In the genomic region with DNA sequence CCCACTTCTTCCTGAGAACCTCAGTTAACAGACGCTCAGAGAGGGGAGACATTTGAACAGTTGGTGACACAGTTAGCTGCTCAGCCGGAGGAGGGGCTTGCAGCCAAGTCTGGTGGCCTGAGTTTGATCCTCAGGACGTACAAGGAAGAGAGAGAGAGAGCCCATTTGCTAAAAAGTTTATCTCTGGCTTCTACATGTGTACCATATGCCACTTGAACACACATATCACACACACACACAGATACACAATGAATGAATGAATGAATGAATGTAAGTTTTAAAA, we compare ENCODE assay signal across 11 mouse cellular contexts. TPM values are rescaled to one million over a fixed set of nuclear protein-coding genes. Genes with fewer than 3 reads are reported as not detected.
DNase-seq lines count a peak whose midpoint lies in the region; ATAC-seq and TF ChIP-seq lines count a peak whose summit lies in the region.
"Had no signal": no experiment of that assay in that cellular context is flagged by ENCODE, and none has a peak within 500 bp of the region (broad histone marks: within the 10 kb centered on the region; RNA-seq: fewer than 3 reads in every experiment).

No protein-coding gene starts in this region.

- no peaks in the 10 kb centered on the region for H3K36me3 ChIP-seq in heart, postnatal 0 days (replicated peaks; ENCODE audit: control insufficient read depth, insufficient read depth, low read length)
- H3K36me3 ChIP-seq in lung, embryonic 15.5 days, result no peaks in the 10 kb centered on the region
- H3K36me3 ChIP-seq in intestine, embryonic 16.5 days (ENCODE audit: control insufficient read depth, insufficient read depth, low read length), result no peaks in the 10 kb centered on the region
- no peaks in the 10 kb centered on the region for H3K36me3 ChIP-seq in small intestine, adult 2 months (ENCODE audit: control insufficient read depth, insufficient read depth, low read length)
- H3K36me3 ChIP-seq: hindbrain, embryonic 10.5 days; limb, embryonic 13.5 days had no signal

- no peak for DNase-seq in heart, postnatal 0 days (ENCODE audit: low spot score)
- DNase-seq in heart, adult 11 months, result no peak
- DNase-seq in lung, postnatal 14 days, result no peak
- DNase-seq in spleen, adult 12 weeks (ENCODE audit: low spot score), result no peak
- DNase-seq: thymus, adult 18-20 months had no signal

- no peak for TF ChIP-seq EP300 in heart, postnatal 0 days (IDR thresholded peaks at IDR 0.05; ENCODE audit: low read depth)

- no peak overlapping the region for H3K9ac ChIP-seq in heart, postnatal 0 days (replicated peaks; ENCODE audit: low read depth, low read length)
- no peak overlapping the region for H3K9ac ChIP-seq in lung, embryonic 15.5 days
- no peak overlapping the region for H3K9ac ChIP-seq in intestine, embryonic 16.5 days (ENCODE audit: low read depth, low read length)
- H3K9ac ChIP-seq: forebrain, embryonic 13.5 days; limb, embryonic 13.5 days had no signal

- H3K4me3 ChIP-seq in heart, postnatal 0 days (ENCODE audit: low read depth, low read length), result no peak overlapping the region
- no peak overlapping the region for H3K4me3 ChIP-seq in lung, embryonic 15.5 days
- H3K4me3 ChIP-seq in intestine, embryonic 16.5 days (ENCODE audit: low read length), result no peak overlapping the region
- H3K4me3 ChIP-seq in small intestine, adult 2 months (ENCODE audit: low read depth, low read length), result no peak overlapping the region
- H3K4me3 ChIP-seq: forebrain, embryonic 13.5 days; hindbrain, embryonic 10.5 days; limb, embryonic 13.5 days had no signal

- 46% methylated on average over 3 of the region's 3 CpGs for WGBS in heart, postnatal 0 days
- 37% methylated on average over 3 of the region's 3 CpGs for WGBS in lung, embryonic 15.5 days
- 54% methylated on average over 3 of the region's 3 CpGs for WGBS in intestine, embryonic 16.5 days
- WGBS in small intestine, adult 2 months, result 19% methylated on average over 3 of the region's 3 CpGs

- no peaks in the 10 kb centered on the region for H3K27me3 ChIP-seq in heart, postnatal 0 days (ENCODE audit: control insufficient read depth, insufficient read depth, low read length)
- H3K27me3 ChIP-seq in lung, embryonic 15.5 days, result no peaks in the 10 kb centered on the region
- no peaks in the 10 kb centered on the region for H3K27me3 ChIP-seq in intestine, embryonic 16.5 days (replicated peaks; ENCODE audit: control insufficient read depth, insufficient read depth, low read length)
- H3K27me3 ChIP-seq in small intestine, adult 2 months (ENCODE audit: control insufficient read depth, insufficient read depth, low read length), result no peaks in the 10 kb centered on the region
- H3K27me3 ChIP-seq: forebrain, embryonic 13.5 days; limb, embryonic 13.5 days had no signal

- peak overlapping the region; percentile 80; the same call in 1 of the 2 replicates for H3K27ac ChIP-seq in heart, postnatal 0 days (ENCODE audit: low read depth)
- H3K27ac ChIP-seq in lung, embryonic 15.5 days, result peak overlapping the region; percentile 78
- H3K27ac ChIP-seq in intestine, embryonic 16.5 days (ENCODE audit: low read length), result peak overlapping the region; percentile 78
- H3K27ac ChIP-seq in small intestine, adult 2 months (ENCODE audit: insufficient read depth, low read depth, low read length), result peak overlapping the region; percentile 93
- H3K27ac ChIP-seq: forebrain, embryonic 13.5 days; hindbrain, embryonic 10.5 days; limb, embryonic 13.5 days had no signal

- TF ChIP-seq POLR2A in small intestine, adult 2 months (IDR thresholded peaks at IDR 0.05; ENCODE audit: low read depth, low read length), result no peak

- peaks cover 6% of the 10 kb centered on the region; the same call in 1 of the 2 replicates for H3K4me1 ChIP-seq in heart, postnatal 0 days (ENCODE audit: control insufficient read depth, insufficient read depth)
- H3K4me1 ChIP-seq in lung, embryonic 15.5 days, result peaks cover 19% of the 10 kb centered on the region
- H3K4me1 ChIP-seq in intestine, embryonic 16.5 days (ENCODE audit: control insufficient read depth, insufficient read depth, low read length), result peaks cover 23% of the 10 kb centered on the region
- peaks cover 33% of the 10 kb centered on the region for H3K4me1 ChIP-seq in small intestine, adult 2 months (ENCODE audit: control insufficient read depth, insufficient read depth, insufficient read length, low read length)

- TF ChIP-seq CTCF in heart, postnatal 0 days (IDR thresholded peaks at IDR 0.05; ENCODE audit: low read depth), result no peak
- TF ChIP-seq CTCF in small intestine, adult 2 months (IDR thresholded peaks at IDR 0.05; ENCODE audit: extremely low read depth, insufficient read length, insufficient replicate concordance, low read depth, low read length), result no peak

- H3K4me2 ChIP-seq in heart, postnatal 0 days (ENCODE audit: low read depth, low read length), result no peak overlapping the region
- H3K4me2 ChIP-seq in lung, embryonic 15.5 days, result no peak overlapping the region
- H3K4me2 ChIP-seq in intestine, embryonic 16.5 days (ENCODE audit: low read depth, low read length), result no peak overlapping the region
- H3K4me2 ChIP-seq: forebrain, embryonic 13.5 days; limb, embryonic 13.5 days had no signal

- ATAC-seq in heart, postnatal 0 days (ENCODE audit: insufficient read depth, low read depth), result no peak
- no peak for ATAC-seq in lung, embryonic 15.5 days (ENCODE audit: borderline replicate concordance, extremely low read depth, low FRiP score, low TSS enrichment)
- ATAC-seq in intestine, embryonic 16.5 days, result no peak
- ATAC-seq: forebrain, embryonic 13.5 days had no signal

- H3K9me3 ChIP-seq in heart, postnatal 0 days (replicated peaks; ENCODE audit: control insufficient read depth, low read length), result no peaks in the 10 kb centered on the region
- no peaks in the 10 kb centered on the region for H3K9me3 ChIP-seq in lung, embryonic 15.5 days
- no peaks in the 10 kb centered on the region for H3K9me3 ChIP-seq in intestine, embryonic 16.5 days (ENCODE audit: control insufficient read depth, low read length)
- H3K9me3 ChIP-seq: forebrain, embryonic 13.5 days; hindbrain, embryonic 10.5 days; limb, embryonic 13.5 days had no signal

RNA-seq across cellular contexts. Expression of gene Ttpal, which starts 5.3 kb away (rescaled TPM):
- total RNA-seq in heart, postnatal 0 days (2014; rRNA removed; ENCODE audit: low replicate concordance), result 14.5 and 58.3 TPM in 2 replicates
- polyA plus RNA-seq in heart, postnatal 0 days (2015; fragmentation: Nextera tagmentation; extraction: Ambion mirVana), result 8.8 TPM in 2 replicates
- polyA plus RNA-seq in lung, embryonic 15.5 days (2015; fragmentation: Nextera tagmentation; extraction: Ambion mirVana), result 29.7 and 30.4 TPM in 2 replicates
- 22.2 and 22.9 TPM in 2 replicates for polyA plus RNA-seq in intestine, embryonic 16.5 days (2015; fragmentation: Nextera tagmentation; extraction: Ambion mirVana)
- 8.3 and 16.0 TPM in 2 replicates for polyA plus RNA-seq in small intestine, adult 2 months (2012; rRNA removed)

RNA-seq across cellular contexts. Expression of gene Serinc3, which starts 48.1 kb away (rescaled TPM):
- 181 and 193 TPM in 2 replicates for total RNA-seq in heart, postnatal 0 days (2014; rRNA removed; ENCODE audit: low replicate concordance)
- 61.3 and 62.4 TPM in 2 replicates for polyA plus RNA-seq in heart, postnatal 0 days (2015; fragmentation: Nextera tagmentation; extraction: Ambion mirVana)
- 55.8 and 59.1 TPM in 2 replicates for polyA plus RNA-seq in lung, embryonic 15.5 days (2015; fragmentation: Nextera tagmentation; extraction: Ambion mirVana)
- 55.4 and 57.1 TPM in 2 replicates for polyA plus RNA-seq in intestine, embryonic 16.5 days (2015; fragmentation: Nextera tagmentation; extraction: Ambion mirVana)
- 121 and 262 TPM in 2 replicates for polyA plus RNA-seq in small intestine, adult 2 months (2012; rRNA removed)
